Comparison of ENCODE assay signal across 22 mouse cellular contexts in the genomic region with DNA sequence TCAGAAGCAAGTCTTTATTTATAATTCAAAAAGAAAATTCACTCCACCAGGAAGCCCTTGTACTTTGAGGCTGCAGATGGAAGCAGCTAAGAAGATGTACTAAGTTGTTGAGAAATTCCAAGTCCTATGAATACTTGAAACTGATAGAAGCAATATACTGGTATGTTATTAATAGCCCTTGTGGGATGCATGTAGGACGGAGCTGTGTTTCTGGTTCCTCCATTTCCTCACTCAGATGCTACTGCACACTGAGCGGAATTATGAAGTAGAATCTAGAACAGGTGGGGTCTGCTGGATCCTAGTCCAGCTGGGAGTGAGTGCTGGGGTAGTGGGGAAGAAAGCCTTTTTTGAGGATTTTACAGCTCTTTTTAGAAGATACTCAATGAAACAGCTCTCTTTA.
DNase-seq lines count a peak whose midpoint lies in the region; ATAC-seq and TF ChIP-seq lines count a peak whose summit lies in the region.
"Had no signal": no experiment of that assay in that cellular context is flagged by ENCODE, and none has a peak within 500 bp of the region (broad histone marks: within the 10 kb centered on the region; RNA-seq: fewer than 3 reads in every experiment).

No protein-coding gene starts in this region.

- H3K27me3 ChIP-seq in hindbrain, postnatal 0 days (ENCODE audit: insufficient read depth, low read length): no peaks in the 10 kb centered on the region
- H3K27me3 ChIP-seq: CH12.LX; embryonic facial prominence, embryonic 12.5 days; forebrain, embryonic 13.5 days; forebrain, embryonic 15.5 days had no signal

- 93% methylated on average over 2 of the region's 2 CpGs for WGBS in hindbrain, postnatal 0 days

- no peaks in the 10 kb centered on the region for H3K4me1 ChIP-seq in hindbrain, postnatal 0 days (ENCODE audit: insufficient read depth, low read length)
- H3K4me1 ChIP-seq: embryonic facial prominence, embryonic 10.5 days; embryonic facial prominence, embryonic 12.5 days; forebrain, embryonic 13.5 days; forebrain, embryonic 15.5 days had no signal

- no peak for DNase-seq in frontal cortex, postnatal 14 days (ENCODE audit: low spot score in 2 of 2)
- peak; percentile 20 to 31 for DNase-seq in right cerebral cortex, postnatal 10 days (ENCODE audit: low spot score in 2 of 2)
- DNase-seq in right cerebral cortex, postnatal 36 days (ENCODE audit: low spot score in 2 of 2): no peak
- DNase-seq in hindbrain, postnatal 0 days (ENCODE audit: low spot score): no peak
- DNase-seq: adrenal gland, adult 2 months; adrenal gland, postnatal 10 days; adrenal gland, postnatal 25 days; B cell, adult 2 months; cerebellum, adult 11-12 months; cerebellum, adult 2 months; cerebellum, adult 9-10 months; cerebellum, postnatal 10 days; cerebellum, postnatal 25 days; forebrain, postnatal 0 days had no signal

- H3K9ac ChIP-seq in hindbrain, postnatal 0 days (replicated peaks; ENCODE audit: low read length): no peak overlapping the region
- H3K9ac ChIP-seq: embryonic facial prominence, embryonic 12.5 days; forebrain, embryonic 13.5 days; forebrain, embryonic 15.5 days; forebrain, postnatal 0 days had no signal

- no peaks in the 10 kb centered on the region for H3K9me3 ChIP-seq in hindbrain, postnatal 0 days (ENCODE audit: low read length)
- H3K9me3 ChIP-seq: embryonic facial prominence, embryonic 10.5 days; embryonic facial prominence, embryonic 12.5 days; forebrain, embryonic 13.5 days; forebrain, embryonic 15.5 days had no signal

- H3K36me3 ChIP-seq in hindbrain, postnatal 0 days (ENCODE audit: insufficient read depth, low read length): no peaks in the 10 kb centered on the region
- H3K36me3 ChIP-seq: embryonic facial prominence, embryonic 10.5 days; embryonic facial prominence, embryonic 12.5 days; forebrain, embryonic 15.5 days; G1E had no signal

- ATAC-seq in frontal cortex, adult (ENCODE audit: low TSS enrichment): peak; percentile 94
- ATAC-seq in hindbrain, postnatal 0 days: no peak
- ATAC-seq: CD4-positive, CD25-positive, alpha-beta regulatory T cell, adult 4 months; forebrain, embryonic 13.5 days; forebrain, embryonic 15.5 days; forebrain, postnatal 0 days had no signal

- no peak overlapping the region for H3K4me3 ChIP-seq in hindbrain, postnatal 0 days (ENCODE audit: low read length)
- H3K4me3 ChIP-seq: embryonic facial prominence, embryonic 10.5 days; embryonic facial prominence, embryonic 12.5 days; forebrain, embryonic 13.5 days; forebrain, embryonic 15.5 days had no signal

- no peak overlapping the region for H3K27ac ChIP-seq in hindbrain, postnatal 0 days
- H3K27ac ChIP-seq: embryonic facial prominence, embryonic 10.5 days; embryonic facial prominence, embryonic 12.5 days; forebrain, embryonic 13.5 days; forebrain, embryonic 15.5 days had no signal

- TF ChIP-seq CTCF in hindbrain, postnatal 0 days (IDR thresholded peaks at IDR 0.05; ENCODE audit: low read depth): no peak

- H3K4me2 ChIP-seq in hindbrain, postnatal 0 days (ENCODE audit: low read depth, low read length): no peak overlapping the region
- H3K4me2 ChIP-seq: embryonic facial prominence, embryonic 12.5 days; forebrain, embryonic 13.5 days; forebrain, embryonic 15.5 days had no signal

Comparison
In these comparisons a context has a peak if more than half of its experiments do, and no peak if none do; other contexts are left out.
1. DNase-seq: peak in right cerebral cortex, postnatal 10 days (2 of 2); none in frontal cortex, postnatal 14 days (0 of 2), right cerebral cortex, postnatal 36 days (0 of 2) and hindbrain, postnatal 0 days (single experiment).